Mouse (Mus musculus): ENCODE measurements around the gene Dnm2. TPM values are rescaled to one million over a fixed set of nuclear protein-coding genes. Genes with fewer than 3 reads are reported as not detected.

Gene Dnm2
- polyA plus RNA-seq, 1 experiment: 86.2 TPM

GRCm38 (mm10) chr9:21439456-21439855 lies 14.7 kb downstream of the Dnm2 start:
- no peak overlapping the region for H3K9ac ChIP-seq (ENCODE audit: low read depth, poor library complexity, severe bottlenecking)
- no peaks in the 10 kb centered on the region for H3K36me3 ChIP-seq (ENCODE audit: control insufficient read depth, insufficient read depth, low read length, poor library complexity, severe bottlenecking)
- no peaks in the 10 kb centered on the region for H3K27me3 ChIP-seq (ENCODE audit: control insufficient read depth, insufficient read depth, low read length, poor library complexity, severe bottlenecking)

DNA sequence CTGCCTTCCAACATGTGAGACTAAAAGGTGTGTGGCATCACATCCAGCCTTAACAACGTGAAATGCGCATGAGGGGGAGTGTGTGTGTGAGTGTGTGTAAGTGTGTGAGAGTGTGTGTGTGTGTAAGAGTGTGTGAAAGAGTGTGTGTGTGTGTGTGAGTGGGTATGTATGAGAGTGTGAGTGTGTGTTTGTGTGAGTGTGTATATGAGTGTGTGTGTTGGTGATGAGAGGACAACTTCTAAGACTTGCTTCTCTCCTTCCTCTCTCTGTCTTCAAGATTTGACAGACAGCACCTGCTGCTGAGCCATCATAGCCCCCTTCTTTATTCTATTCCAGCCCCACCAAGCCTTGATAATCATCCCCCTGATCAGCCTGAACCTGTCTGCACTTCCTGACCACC lies 15.2 kb downstream of the Dnm2 start:
- no peaks in the 10 kb centered on the region for H3K36me3 ChIP-seq (ENCODE audit: control insufficient read depth, insufficient read depth, low read length, poor library complexity, severe bottlenecking)
- peak overlapping the region; percentile 71 for H3K27ac ChIP-seq (ENCODE audit: insufficient read depth, low read length)
- H3K4me3 ChIP-seq (ENCODE audit: low read depth, low read length): no peak overlapping the region
- H3K27me3 ChIP-seq (ENCODE audit: control insufficient read depth, insufficient read depth, low read length, poor library complexity, severe bottlenecking): no peaks in the 10 kb centered on the region
- H3K9ac ChIP-seq (ENCODE audit: low read depth, poor library complexity, severe bottlenecking): no peak overlapping the region
- no peak for TF ChIP-seq CTCF (IDR thresholded peaks at IDR 0.05; ENCODE audit: low read depth, low read length)
- no peak for TF ChIP-seq POLR2A (IDR thresholded peaks at IDR 0.05; ENCODE audit: insufficient read depth, low read length)
- no peak for TF ChIP-seq EP300 (IDR thresholded peaks at IDR 0.05; ENCODE audit: insufficient read depth, low read depth, low read length)
- H3K9me3 ChIP-seq (replicated peaks; ENCODE audit: control insufficient read depth, insufficient read depth, low read length, poor library complexity, severe bottlenecking): no peaks in the 10 kb centered on the region
- peaks cover 19% of the 10 kb centered on the region for H3K4me1 ChIP-seq (ENCODE audit: control insufficient read depth, insufficient read depth, low read length)

More at GRCm38 (mm10) chr9:21439456-21439855, 14.7 kb downstream of the Dnm2 start:
- H3K4me3 ChIP-seq (ENCODE audit: low read depth, low read length): no peak overlapping the region
- H3K4me1 ChIP-seq (ENCODE audit: control insufficient read depth, insufficient read depth, low read length): peaks cover 19% of the 10 kb centered on the region
- H3K27ac ChIP-seq (ENCODE audit: insufficient read depth, low read length): peak overlapping the region; percentile 15; the same call in 1 of the 2 replicates
- TF ChIP-seq CTCF (IDR thresholded peaks at IDR 0.05; ENCODE audit: low read depth, low read length) (no peak), EP300 (IDR thresholded peaks at IDR 0.05; ENCODE audit: insufficient read depth, low read depth, low read length) (no peak), POLR2A (IDR thresholded peaks at IDR 0.05; ENCODE audit: insufficient read depth, low read length) (no peak)
- no peaks in the 10 kb centered on the region for H3K9me3 ChIP-seq (replicated peaks; ENCODE audit: control insufficient read depth, insufficient read depth, low read length, poor library complexity, severe bottlenecking)

DNA sequence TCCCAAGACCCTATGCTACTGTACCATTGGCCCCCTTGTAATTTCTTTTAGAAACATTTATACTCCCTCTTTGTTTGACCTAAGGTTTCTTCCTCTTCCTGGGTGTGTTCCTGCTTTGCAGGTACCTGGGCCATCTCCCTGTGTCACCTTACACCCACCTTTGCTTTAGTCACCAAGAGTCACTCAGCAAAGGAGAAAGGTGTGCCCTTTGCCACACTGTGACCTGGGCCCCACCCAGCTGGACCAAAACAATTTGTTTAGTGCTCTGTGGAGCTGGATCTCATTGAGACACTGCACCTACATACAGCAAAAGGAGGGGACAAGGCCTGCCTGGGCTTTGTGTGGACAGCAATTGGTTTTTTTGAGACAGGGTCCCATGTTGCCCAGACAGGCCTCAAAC lies 15.7 kb downstream of the Dnm2 start:
- H3K27me3 ChIP-seq (ENCODE audit: control insufficient read depth, insufficient read depth, low read length, poor library complexity, severe bottlenecking): no peaks in the 10 kb centered on the region
- H3K27ac ChIP-seq (ENCODE audit: insufficient read depth, low read length): peak overlapping the region; percentile 71
- H3K9me3 ChIP-seq (replicated peaks; ENCODE audit: control insufficient read depth, insufficient read depth, low read length, poor library complexity, severe bottlenecking): no peaks in the 10 kb centered on the region
- H3K4me3 ChIP-seq (ENCODE audit: low read depth, low read length): no peak overlapping the region
- no peak overlapping the region for H3K9ac ChIP-seq (ENCODE audit: low read depth, poor library complexity, severe bottlenecking)
- no peaks in the 10 kb centered on the region for H3K36me3 ChIP-seq (ENCODE audit: control insufficient read depth, insufficient read depth, low read length, poor library complexity, severe bottlenecking)
- peaks cover 19% of the 10 kb centered on the region for H3K4me1 ChIP-seq (ENCODE audit: control insufficient read depth, insufficient read depth, low read length)
- TF ChIP-seq EP300 (IDR thresholded peaks at IDR 0.05; ENCODE audit: insufficient read depth, low read depth, low read length) (peak; percentile 29; the same call in 1 of the 2 replicates), POLR2A (IDR thresholded peaks at IDR 0.05; ENCODE audit: insufficient read depth, low read length) (no peak)

- peaks cover 11% of the 10 kb centered on the region for H3K4me1 ChIP-seq (ENCODE audit: control insufficient read depth, insufficient read depth, low read length)
- no peak overlapping the region for H3K4me3 ChIP-seq (ENCODE audit: low read depth, low read length)
- no peaks in the 10 kb centered on the region for H3K9me3 ChIP-seq (replicated peaks; ENCODE audit: control insufficient read depth, insufficient read depth, low read length, poor library complexity, severe bottlenecking)
- H3K9ac ChIP-seq (ENCODE audit: low read depth, poor library complexity, severe bottlenecking): no peak overlapping the region
- 0 out of 2 replicates have a peak overlapping the region, but pooled peaks have one; percentile 7 for H3K27ac ChIP-seq (ENCODE audit: insufficient read depth, low read length)
- H3K27me3 ChIP-seq (ENCODE audit: control insufficient read depth, insufficient read depth, low read length, poor library complexity, severe bottlenecking): no peaks in the 10 kb centered on the region
- H3K36me3 ChIP-seq (ENCODE audit: control insufficient read depth, insufficient read depth, low read length, poor library complexity, severe bottlenecking): no peaks in the 10 kb centered on the region
- TF ChIP-seq POLR2A (IDR thresholded peaks at IDR 0.05; ENCODE audit: insufficient read depth, low read length): no peak
- TF ChIP-seq CTCF (IDR thresholded peaks at IDR 0.05; ENCODE audit: low read depth, low read length): no peak
- no peak for TF ChIP-seq EP300 (IDR thresholded peaks at IDR 0.05; ENCODE audit: insufficient read depth, low read depth, low read length)
Measured at GRCm38 (mm10) chr9:21443853-21444252, 19.1 kb downstream of the Dnm2 start.

DNA sequence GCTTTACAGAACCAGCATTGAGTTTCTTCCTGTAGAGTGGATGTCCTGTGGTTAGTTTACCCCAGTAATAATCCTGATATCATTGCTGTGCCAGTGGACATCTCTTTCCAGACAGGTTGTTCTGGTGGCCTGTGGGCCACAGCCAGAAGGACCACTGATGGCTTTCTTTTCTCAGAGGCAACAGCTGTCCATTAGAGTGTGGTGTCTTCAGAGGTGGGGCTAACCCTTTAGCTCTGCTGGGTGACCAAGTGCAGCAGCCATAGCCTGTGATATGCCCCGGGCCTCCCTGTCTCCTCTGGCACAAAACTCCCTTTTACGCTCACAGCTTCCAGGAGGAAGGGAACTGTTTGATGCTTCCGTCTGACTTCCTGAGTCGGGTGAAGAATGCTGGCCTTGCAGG lies 19.9 kb downstream of the Dnm2 start:
- Histone ChIP-seq H3K9me3 (replicated peaks; ENCODE audit: control insufficient read depth, insufficient read depth, low read length, poor library complexity, severe bottlenecking) (no peaks in the 10 kb centered on the region), H3K27me3 (ENCODE audit: control insufficient read depth, insufficient read depth, low read length, poor library complexity, severe bottlenecking) (no peaks in the 10 kb centered on the region), H3K4me1 (ENCODE audit: control insufficient read depth, insufficient read depth, low read length) (peaks cover 8% of the 10 kb centered on the region), H3K27ac (ENCODE audit: insufficient read depth, low read length) (peak overlapping the region; percentile 15; the same call in 1 of the 2 replicates), H3K36me3 (ENCODE audit: control insufficient read depth, insufficient read depth, low read length, poor library complexity, severe bottlenecking) (no peaks in the 10 kb centered on the region), H3K9ac (ENCODE audit: low read depth, poor library complexity, severe bottlenecking) (no peak overlapping the region), H3K4me3 (ENCODE audit: low read depth, low read length) (no peak overlapping the region)
- TF ChIP-seq POLR2A (IDR thresholded peaks at IDR 0.05; ENCODE audit: insufficient read depth, low read length) (no peak), EP300 (IDR thresholded peaks at IDR 0.05; ENCODE audit: insufficient read depth, low read depth, low read length) (no peak), CTCF (IDR thresholded peaks at IDR 0.05; ENCODE audit: low read depth, low read length) (no peak)

- no peaks in the 10 kb centered on the region for H3K9me3 ChIP-seq (replicated peaks; ENCODE audit: control insufficient read depth, insufficient read depth, low read length, poor library complexity, severe bottlenecking)
- H3K4me3 ChIP-seq (ENCODE audit: low read depth, low read length): no peak overlapping the region
- no peak overlapping the region for H3K9ac ChIP-seq (ENCODE audit: low read depth, poor library complexity, severe bottlenecking)
- H3K27me3 ChIP-seq (ENCODE audit: control insufficient read depth, insufficient read depth, low read length, poor library complexity, severe bottlenecking): no peaks in the 10 kb centered on the region
- no peaks in the 10 kb centered on the region for H3K36me3 ChIP-seq (ENCODE audit: control insufficient read depth, insufficient read depth, low read length, poor library complexity, severe bottlenecking)
- peaks cover 8% of the 10 kb centered on the region for H3K4me1 ChIP-seq (ENCODE audit: control insufficient read depth, insufficient read depth, low read length)
- TF ChIP-seq EP300 (IDR thresholded peaks at IDR 0.05; ENCODE audit: insufficient read depth, low read depth, low read length) (no peak), CTCF (IDR thresholded peaks at IDR 0.05; ENCODE audit: low read depth, low read length) (no peak), POLR2A (IDR thresholded peaks at IDR 0.05; ENCODE audit: insufficient read depth, low read length) (no peak)
- no peak overlapping the region for H3K27ac ChIP-seq (ENCODE audit: insufficient read depth, low read length)
Measured at GRCm38 (mm10) chr9:21445081-21445744, 20.5 kb downstream of the Dnm2 start.
